Mouse (Mus musculus): ENCODE measurements around the gene Tamm41.

The Tamm41 gene

GRCm38 (mm10) chr6:115022876-115023275, 14.8 kb downstream of the Tamm41 start:
- DNase-seq: no peak

- no peak for DNase-seq
Observed at GRCm38 (mm10) chr6:115015461-115015860, 22.2 kb downstream of the Tamm41 start.

GRCm38 (mm10) chr6:115013574-115013973, 24.1 kb downstream of the Tamm41 start:
- no peak for DNase-seq

- DNase-seq: no peak
Observed at GRCm38 (mm10) chr6:115011792-115012191, 25.9 kb downstream of the Tamm41 start.

GRCm38 (mm10) chr6:115010815-115011214, 26.9 kb downstream of the Tamm41 start:
- DNase-seq: no peak

- no peak for DNase-seq
Observed at GRCm38 (mm10) chr6:115010304-115010703, 27.4 kb downstream of the Tamm41 start.

- peak; percentile 86 for DNase-seq
Observed at GRCm38 (mm10) chr6:115007728-115008127, 29.9 kb downstream of the Tamm41 start.

- peak; percentile 27 for DNase-seq
Observed at GRCm38 (mm10) chr6:115006948-115007347, 30.7 kb downstream of the Tamm41 start.

- DNase-seq: no peak
Observed at GRCm38 (mm10) chr6:115006065-115006464, 31.6 kb downstream of the Tamm41 start.

- DNase-seq: no peak
Observed at GRCm38 (mm10) chr6:115005351-115005890, 32.3 kb downstream of the Tamm41 start.

- no peak for DNase-seq
Observed at GRCm38 (mm10) chr6:115004636-115005035, 33.0 kb downstream of the Tamm41 start.

GRCm38 (mm10) chr6:114998374-114999031, 39.2 kb downstream of the Tamm41 start:
- DNase-seq: no peak

GRCm38 (mm10) chr6:114997471-114997870, 40.2 kb downstream of the Tamm41 start:
- peak; percentile 48 for DNase-seq

GRCm38 (mm10) chr6:114996910-114997309, 40.8 kb downstream of the Tamm41 start:
- DNase-seq: no peak

GRCm38 (mm10) chr6:114994079-114994478, 43.6 kb downstream of the Tamm41 start:
- no peak for DNase-seq

GRCm38 (mm10) chr6:114993659-114994058, 44.0 kb downstream of the Tamm41 start:
- no peak for DNase-seq

- no peak for DNase-seq
Observed at GRCm38 (mm10) chr6:114991909-114992308, 45.8 kb downstream of the Tamm41 start.

- DNase-seq: no peak
Observed at GRCm38 (mm10) chr6:114988619-114988980, 49.1 kb downstream of the Tamm41 start.

- no peak for DNase-seq
Observed at GRCm38 (mm10) chr6:114987966-114988618, 49.6 kb downstream of the Tamm41 start.

- DNase-seq: no peak
Observed at GRCm38 (mm10) chr6:114982671-114983070, 55.0 kb downstream of the Tamm41 start.

GRCm38 (mm10) chr6:114979715-114980114, 58.0 kb downstream of the Tamm41 start:
- DNase-seq: no peak

GRCm38 (mm10) chr6:114976915-114977419, 60.7 kb downstream of the Tamm41 start:
- no peak for DNase-seq

- DNase-seq: no peak
Observed at GRCm38 (mm10) chr6:114974331-114974730, 63.3 kb downstream of the Tamm41 start.

GRCm38 (mm10) chr6:114972988-114973387, 64.7 kb downstream of the Tamm41 start:
- DNase-seq: no peak
